Mouse (Mus musculus): ENCODE measurements around the gene Duox2. TPM values are rescaled to one million over a fixed set of nuclear protein-coding genes. Genes with fewer than 3 reads are reported as not detected.

Duox2 gene
- total and polyA plus RNA-seq, 3 experiments = not detected

DNA sequence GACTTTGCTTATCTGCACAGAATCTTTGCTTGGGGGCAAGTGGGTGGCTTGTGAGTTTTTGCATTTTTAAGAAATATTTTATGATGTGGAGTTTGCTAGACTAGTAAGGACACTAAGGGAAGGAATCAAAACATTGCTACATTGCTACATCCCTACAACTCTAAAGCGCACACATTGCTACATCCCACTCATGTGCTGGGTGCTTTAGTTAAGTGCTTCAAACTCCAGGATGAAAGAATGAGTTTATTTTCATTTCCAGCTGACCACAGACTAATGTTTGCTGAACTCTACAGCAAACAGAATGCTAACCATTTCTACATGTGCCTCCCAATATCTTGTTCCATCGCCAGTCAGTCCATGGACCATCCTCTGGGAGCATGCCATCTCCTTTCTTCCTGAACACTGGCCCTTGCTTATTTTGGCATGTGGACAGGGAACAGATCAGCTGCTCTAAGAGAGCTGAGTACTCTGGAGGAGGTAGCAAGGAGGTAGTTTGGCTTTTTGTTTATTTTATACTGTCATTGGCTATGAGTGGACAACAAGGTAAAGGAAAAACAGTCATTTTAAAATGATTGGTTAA lies 60.3 kb downstream of the Duox2 start:
- dilution Hi-C loops (cut with MboI; ENCODE audit: extremely low pct_ligation_motif_present, extremely low pct_unique_long_range_greater_than_20kb, low sequenced_read_pairs) (no loop called here), in situ Hi-C loops (cut with MboI; ENCODE audit: low pct_ligation_motif_present, low pct_unique_long_range_greater_than_20kb, low sequenced_read_pairs) (no loop called here)
- Histone ChIP-seq H3K27ac (ENCODE audit: insufficient read depth, low read depth) (no peak overlapping the region), H3K36me3 (replicated peaks in 1 of 2; ENCODE audit: control insufficient read depth in 1 of 2, insufficient read depth in 1 of 2, low read length in 1 of 2) (no peaks in the 10 kb centered on the region), H3K4me3 (replicated peaks in 1 of 3; ENCODE audit: low read depth in 2 of 3, low read length in 2 of 3, poor library complexity in 1 of 3) (no peak overlapping the region), H3K27me3 (replicated peaks) (no peaks in the 10 kb centered on the region), H3K9ac (ENCODE audit: insufficient read depth, low read depth) (no peak overlapping the region), H3K79me2 (replicated peaks; ENCODE audit: control insufficient read depth, extremely low read depth, insufficient read depth, poor library complexity, severe bottlenecking) (no peaks in the 10 kb centered on the region), H3K4me2 (ENCODE audit: insufficient read depth, low read depth, poor library complexity, severe bottlenecking) (no peak overlapping the region), H3K9me3 (replicated peaks; ENCODE audit: low read length) (no peaks in the 10 kb centered on the region), H3K4me1 (ENCODE audit: control insufficient read depth in 1 of 2, insufficient read depth in 2 of 2) (peaks cover 3 to 18% of the 10 kb centered on the region in 2 experiments; a peak in 2 of 4 replicates)
- TF ChIP-seq MAFK (IDR thresholded peaks at IDR 0.05; ENCODE audit: insufficient replicate concordance, low read length) = no peak
- no peak for TF ChIP-seq MYC (IDR thresholded peaks at IDR 0.05; ENCODE audit: low read depth, low read length)
- TF ChIP-seq E2F4 (IDR thresholded peaks at IDR 0.05; ENCODE audit: insufficient replicate concordance, low read depth, low read length) = no peak
- TF ChIP-seq NELFE (IDR thresholded peaks at IDR 0.05; ENCODE audit: low read depth, low read length) = no peak
- no peak for TF ChIP-seq SMC3 (IDR thresholded peaks at IDR 0.05; ENCODE audit: low read depth, low read length)
- no peak for TF ChIP-seq MAZ (IDR thresholded peaks at IDR 0.05; ENCODE audit: low read depth, low read length)
- TF ChIP-seq USF1 (IDR thresholded peaks at IDR 0.05; ENCODE audit: low read depth, low read length) = no peak
- no peak for TF ChIP-seq ELF1 (IDR thresholded peaks at IDR 0.05; ENCODE audit: low read depth, low read length)
- no peak for TF ChIP-seq JUND (conservative IDR thresholded peaks at IDR 0.05; ENCODE audit: low read depth, low read length)
- TF ChIP-seq CHD1 (IDR thresholded peaks at IDR 0.05; ENCODE audit: low read depth, low read length) = no peak
- no peak for TF ChIP-seq EP300 (IDR thresholded peaks at IDR 0.05; ENCODE audit: low read length)
- TF ChIP-seq TCF12 (IDR thresholded peaks at IDR 0.05; ENCODE audit: low read depth, low read length) = no peak
- no peak for TF ChIP-seq ZMIZ1 (IDR thresholded peaks at IDR 0.05; ENCODE audit: low read depth, low read length)
- no peak for TF ChIP-seq ZNF384 (IDR thresholded peaks at IDR 0.05; ENCODE audit: low read depth, low read length)
- TF ChIP-seq PAX5 (IDR thresholded peaks at IDR 0.05; ENCODE audit: low read length) = no peak
- TF ChIP-seq BHLHE40 (IDR thresholded peaks at IDR 0.05; ENCODE audit: low read depth, low read length) = no peak
- no peak for DNase-seq (ENCODE audit: extremely low read depth)

GRCm38 (mm10) chr2:122236321-122236720 lies 61.9 kb downstream of the Duox2 start:
- Histone ChIP-seq H3K4me2 (ENCODE audit: insufficient read depth, low read depth, poor library complexity, severe bottlenecking) (no peak overlapping the region), H3K4me1 (ENCODE audit: control insufficient read depth in 1 of 2, insufficient read depth in 2 of 2) (peaks cover 8 to 17% of the 10 kb centered on the region in 2 experiments; a peak in 3 of 4 replicates), H3K79me2 (replicated peaks; ENCODE audit: control insufficient read depth, extremely low read depth, insufficient read depth, poor library complexity, severe bottlenecking) (no peaks in the 10 kb centered on the region), H3K27me3 (replicated peaks) (no peaks in the 10 kb centered on the region), H3K9ac (ENCODE audit: insufficient read depth, low read depth) (no peak overlapping the region), H3K36me3 (replicated peaks in 1 of 2; ENCODE audit: control insufficient read depth in 1 of 2, insufficient read depth in 1 of 2, low read length in 1 of 2) (no peaks in the 10 kb centered on the region), H3K4me3 (replicated peaks in 1 of 3; ENCODE audit: low read depth in 2 of 3, low read length in 2 of 3, poor library complexity in 1 of 3) (no peak overlapping the region), H3K27ac (ENCODE audit: insufficient read depth, low read depth) (no peak overlapping the region), H3K9me3 (replicated peaks; ENCODE audit: low read length) (no peaks in the 10 kb centered on the region)
- no peak for TF ChIP-seq KAT2A (IDR thresholded peaks at IDR 0.05; ENCODE audit: insufficient replicate concordance, low read length)
- no peak for TF ChIP-seq MXI1 (IDR thresholded peaks at IDR 0.05; ENCODE audit: low read depth, low read length)
- no peak for TF ChIP-seq BHLHE40 (IDR thresholded peaks at IDR 0.05; ENCODE audit: low read depth, low read length)
- TF ChIP-seq TCF12 (IDR thresholded peaks at IDR 0.05; ENCODE audit: low read depth, low read length) = no peak
- TF ChIP-seq NRF1 (IDR thresholded peaks at IDR 0.05; ENCODE audit: low read depth, low read length) = no peak
- TF ChIP-seq MYC (IDR thresholded peaks at IDR 0.05; ENCODE audit: low read depth, low read length) = no peak
- TF ChIP-seq MAX (IDR thresholded peaks at IDR 0.05; ENCODE audit: low read length) = no peak
- no peak for TF ChIP-seq ZC3H11A (IDR thresholded peaks at IDR 0.05; ENCODE audit: low read depth, low read length)
- TF ChIP-seq NELFE (IDR thresholded peaks at IDR 0.05; ENCODE audit: low read depth, low read length) = no peak
- TF ChIP-seq MEF2A (IDR thresholded peaks at IDR 0.05; ENCODE audit: borderline replicate concordance, low read depth, low read length) = no peak
- TF ChIP-seq POLR2AphosphoS2 (IDR thresholded peaks at IDR 0.05; ENCODE audit: low read depth, low read length) = no peak
- no peak for TF ChIP-seq TBP (conservative IDR thresholded peaks at IDR 0.05; ENCODE audit: low read depth, low read length)
- TF ChIP-seq ZMIZ1 (IDR thresholded peaks at IDR 0.05; ENCODE audit: low read depth, low read length) = no peak
- no peak for TF ChIP-seq JUND (conservative IDR thresholded peaks at IDR 0.05; ENCODE audit: low read depth, low read length)
- no peak for TF ChIP-seq CHD1 (IDR thresholded peaks at IDR 0.05; ENCODE audit: low read depth, low read length)
- no peak for TF ChIP-seq IRF4 (IDR thresholded peaks at IDR 0.05; ENCODE audit: low read depth, low read length)
- in situ Hi-C loops (cut with MboI; ENCODE audit: low pct_ligation_motif_present, low pct_unique_long_range_greater_than_20kb, low sequenced_read_pairs) = no loop called here
- DNase-seq (ENCODE audit: extremely low read depth) = no peak
- dilution Hi-C loops (cut with MboI; ENCODE audit: extremely low pct_ligation_motif_present, extremely low pct_unique_long_range_greater_than_20kb, low sequenced_read_pairs) = no loop called here

Data from CH12.LX (cell line).